Mouse (Mus musculus): ENCODE results near the gene Glis1.

- TF ChIP-seq CTCF (IDR thresholded peaks at IDR 0.05; ENCODE audit: low read depth, low read length) (no peak), POLR2AphosphoS5 (IDR thresholded peaks at IDR 0.05; ENCODE audit: insufficient replicate concordance, low read depth, low read length) (no peak), TAL1 (conservative IDR thresholded peaks at IDR 0.05; ENCODE audit: low read depth, low read length) (no peak)
Measured at GRCm38 (mm10) chr4:107388291-107388690, 46.1 kb upstream of the Glis1 start.

Data from G1E (cell line).